Comparison of ENCODE assay signal across 6 mouse cellular contexts in the genomic region with DNA sequence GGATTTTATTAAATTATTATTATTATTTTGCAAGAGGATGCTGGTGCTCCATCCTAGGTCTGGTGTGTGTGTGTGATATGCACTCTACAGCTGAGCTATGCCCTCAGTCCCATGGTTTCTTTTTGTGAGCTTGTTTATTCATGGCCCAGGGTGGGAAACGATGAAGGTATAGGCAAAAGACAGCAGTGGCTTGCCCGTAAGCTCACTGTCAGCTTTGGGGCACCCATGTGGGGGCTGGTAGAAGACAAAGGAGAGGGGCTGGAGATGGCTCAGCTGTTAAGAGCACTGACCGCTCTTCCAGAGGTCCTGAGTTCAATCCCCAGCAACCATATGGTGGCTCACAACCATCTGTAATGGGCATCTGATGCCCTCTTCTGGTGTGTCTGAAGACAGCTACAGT. TPM values are rescaled to one million over a fixed set of nuclear protein-coding genes. Genes with fewer than 3 reads are reported as not detected.
DNase-seq lines count a peak whose midpoint lies in the region; ATAC-seq and TF ChIP-seq lines count a peak whose summit lies in the region.
"Not testable (repeated sequence)": the region's sequence is repeated elsewhere in the genome, so short reads cannot be mapped to it uniquely, and the experiment has no call there.

No protein-coding gene starts in this region.

- peak overlapping the region; percentile 39 for H3K27ac ChIP-seq in bone marrow macrophage, adult 2 months (ENCODE audit: insufficient read depth, low read depth, low read length)
- peak overlapping the region; percentile 70; the same call in 1 of the 2 replicates for H3K27ac ChIP-seq in heart, adult 2 months
- H3K27ac ChIP-seq in heart, postnatal 0 days (ENCODE audit: low read depth), result peak overlapping the region; percentile 78
- 0 out of 2 replicates have a peak overlapping the region, but pooled peaks have one; percentile 41 for H3K27ac ChIP-seq in liver, embryonic 12.5 days
- H3K27ac ChIP-seq in thymus, adult 2 months (ENCODE audit: control insufficient read depth, insufficient read depth, low read length), result peak overlapping the region; percentile 99

- TF ChIP-seq POLR2A in bone marrow macrophage, adult 2 months (IDR thresholded peaks at IDR 0.05; ENCODE audit: borderline replicate concordance, low read depth, low read length); heart, adult 2 months (IDR thresholded peaks at IDR 0.05; ENCODE audit: insufficient read depth, low read depth, low read length); thymus, adult 2 months (IDR thresholded peaks at IDR 0.05; ENCODE audit: control insufficient read depth, extremely low read depth, insufficient read depth, low read length, poor library complexity): not testable (repeated sequence)

- H3K9me3 ChIP-seq in heart, postnatal 0 days (replicated peaks; ENCODE audit: control insufficient read depth, low read length); liver, embryonic 12.5 days (replicated peaks); megakaryocyte, embryonic 14.5 days: not testable (repeated sequence)

- WGBS in heart, adult 2 months, result 87% methylated on average over 3 of the region's 3 CpGs
- 88% methylated on average over 3 of the region's 3 CpGs for WGBS in heart, postnatal 0 days
- WGBS in liver, embryonic 12.5 days (ENCODE audit: insufficient replicate concordance), result 62% methylated on average over 3 of the region's 3 CpGs
- WGBS in thymus, adult 2 months, result 91% methylated on average over 3 of the region's 3 CpGs

- DNase-seq in heart, adult 2 months; heart, postnatal 0 days (ENCODE audit: low spot score): not testable (repeated sequence)
- peak; percentile 24 for DNase-seq in thymus, adult 2 months

- not testable (repeated sequence) for H3K27me3 ChIP-seq in heart, adult 2 months (ENCODE audit: control insufficient read depth, insufficient read depth, low read length); heart, postnatal 0 days (ENCODE audit: control insufficient read depth, insufficient read depth, low read length); megakaryocyte, embryonic 14.5 days (replicated peaks); thymus, adult 2 months (ENCODE audit: control insufficient read depth, insufficient read depth, low read length)
- H3K27me3 ChIP-seq in liver, embryonic 12.5 days (replicated peaks), result peaks cover 35% of the 10 kb centered on the region

- not testable (repeated sequence) for H3K4me3 ChIP-seq in bone marrow macrophage, adult 2 months (ENCODE audit: insufficient read depth, low read length); heart, adult 2 months; heart, postnatal 0 days (ENCODE audit: low read depth, low read length); liver, embryonic 12.5 days; thymus, adult 2 months (ENCODE audit: control insufficient read depth, insufficient read depth, low read length)
- peak overlapping the region; percentile 76 for H3K4me3 ChIP-seq in megakaryocyte, embryonic 14.5 days (replicated peaks)

- not testable (repeated sequence) for H3K79me2 ChIP-seq in heart, adult 2 months (replicated peaks; ENCODE audit: control insufficient read depth, insufficient read depth, low read length)

- TF ChIP-seq EP300 in heart, adult 2 months (IDR thresholded peaks at IDR 0.05; ENCODE audit: insufficient read depth, low read depth, low read length); heart, postnatal 0 days (IDR thresholded peaks at IDR 0.05; ENCODE audit: low read depth): not testable (repeated sequence)

- not testable (repeated sequence) for ATAC-seq in heart, postnatal 0 days (ENCODE audit: insufficient read depth, low read depth); liver, embryonic 12.5 days

- not testable (repeated sequence) for TF ChIP-seq CTCF in bone marrow macrophage, adult 2 months (IDR thresholded peaks at IDR 0.05; ENCODE audit: low read depth, low read length); heart, postnatal 0 days (IDR thresholded peaks at IDR 0.05; ENCODE audit: low read depth); thymus, adult 2 months (IDR thresholded peaks at IDR 0.05; ENCODE audit: borderline replicate concordance, control insufficient read depth, extremely low read depth, insufficient read depth, low read length, poor library complexity)
- 0 out of 2 replicates have a peak, but pooled peaks have one; percentile 12 for TF ChIP-seq CTCF in heart, adult 2 months (IDR thresholded peaks at IDR 0.05)

- H3K4me2 ChIP-seq in heart, postnatal 0 days (ENCODE audit: low read depth, low read length); liver, embryonic 12.5 days: not testable (repeated sequence)

- not testable (repeated sequence) for H3K9ac ChIP-seq in heart, adult 2 months (ENCODE audit: low read depth, low read length); heart, postnatal 0 days (replicated peaks; ENCODE audit: low read depth, low read length); liver, embryonic 12.5 days

- not testable (repeated sequence) for H3K36me3 ChIP-seq in heart, adult 2 months (ENCODE audit: control insufficient read depth, insufficient read depth, low read length); heart, postnatal 0 days (replicated peaks; ENCODE audit: control insufficient read depth, insufficient read depth, low read length); liver, embryonic 12.5 days; thymus, adult 2 months (ENCODE audit: control insufficient read depth, insufficient read depth, low read length)
- H3K36me3 ChIP-seq in megakaryocyte, embryonic 14.5 days (replicated peaks; ENCODE audit: low read length), result peaks cover 70% of the 10 kb centered on the region

- peaks cover 44% of the 10 kb centered on the region for H3K4me1 ChIP-seq in bone marrow macrophage, adult 2 months (ENCODE audit: control insufficient read depth, insufficient read depth, low read length)
- H3K4me1 ChIP-seq in heart, adult 2 months (ENCODE audit: control insufficient read depth, insufficient read depth, low read length), result peaks cover 33% of the 10 kb centered on the region
- peaks cover 40% of the 10 kb centered on the region for H3K4me1 ChIP-seq in heart, postnatal 0 days (ENCODE audit: control insufficient read depth, insufficient read depth)
- H3K4me1 ChIP-seq in liver, embryonic 12.5 days, result peaks cover 40% of the 10 kb centered on the region
- H3K4me1 ChIP-seq in megakaryocyte, embryonic 14.5 days, result peaks cover 82% of the 10 kb centered on the region
- H3K4me1 ChIP-seq in thymus, adult 2 months (replicated peaks; ENCODE audit: control insufficient read depth, insufficient read depth, low read length), result peaks cover 55% of the 10 kb centered on the region

- intact Hi-C loops in heart, adult 2 months (cut with DNase I), result not testable (repeated sequence)

RNA-seq across cellular contexts. Expression of a gene that starts 4.6 kb away (rescaled TPM):
- polyA plus RNA-seq in bone marrow macrophage, adult 2 months (2012; ENCODE audit: insufficient read depth, insufficient read length, missing spikeins), result 103 and 111 TPM in 2 replicates
- total RNA-seq in heart, adult 2 months (2021), result 10 to 100 TPM; 30.4 to 33.5 TPM
- polyA plus RNA-seq in heart, adult 2 months (2012; rRNA removed), result 26.0 and 38.0 TPM in 2 replicates
- 25.3 and 28.2 TPM in 2 replicates for total RNA-seq in heart, postnatal 0 days (2014; rRNA removed; ENCODE audit: low replicate concordance)
- polyA plus RNA-seq in heart, postnatal 0 days (2015; fragmentation: Nextera tagmentation; extraction: Ambion mirVana), result 12.1 and 14.5 TPM in 2 replicates
- polyA plus RNA-seq in liver, embryonic 12.5 days (2016; fragmentation: Nextera tagmentation; extraction: Ambion mirVana), result 5.7 and 5.9 TPM in 2 replicates
- 52.5 and 70.1 TPM in 2 replicates for polyA plus RNA-seq in megakaryocyte, embryonic 14.5 days (2012; ENCODE audit: insufficient read depth, low replicate concordance)
- polyA plus RNA-seq in thymus, adult 2 months (2012; rRNA removed), result 178 and 180 TPM in 2 replicates

RNA-seq across cellular contexts. Expression of a gene that starts 32.9 kb away (rescaled TPM):
- 37.2 and 39.8 TPM in 2 replicates for polyA plus RNA-seq in bone marrow macrophage, adult 2 months (2012; ENCODE audit: insufficient read depth, insufficient read length, missing spikeins)
- 10 to 100 TPM; 21.8 to 25.6 TPM for total RNA-seq in heart, adult 2 months (2021)
- 23.2 and 30.1 TPM in 2 replicates for polyA plus RNA-seq in heart, adult 2 months (2012; rRNA removed)
- total RNA-seq in heart, postnatal 0 days (2014; rRNA removed; ENCODE audit: low replicate concordance), result 26.6 and 31.4 TPM in 2 replicates
- 9.7 and 10.0 TPM in 2 replicates for polyA plus RNA-seq in heart, postnatal 0 days (2015; fragmentation: Nextera tagmentation; extraction: Ambion mirVana)
- polyA plus RNA-seq in liver, embryonic 12.5 days (2016; fragmentation: Nextera tagmentation; extraction: Ambion mirVana), result 8.8 and 9.2 TPM in 2 replicates
- 14.3 and 16.7 TPM in 2 replicates for polyA plus RNA-seq in megakaryocyte, embryonic 14.5 days (2012; ENCODE audit: insufficient read depth, low replicate concordance)
- polyA plus RNA-seq in thymus, adult 2 months (2012; rRNA removed), result 53.1 and 56.5 TPM in 2 replicates

Comparison
In these comparisons a context has a peak if more than half of its experiments do, and no peak if none do; other contexts are left out.
1. H3K27ac ChIP-seq: peak in every context shown above with its lines; median percentile 99 in thymus, adult 2 months; 78 in heart, postnatal 0 days; 70 in heart, adult 2 months; 41 in liver, embryonic 12.5 days; 39 in bone marrow macrophage, adult 2 months.